ENCODE assay signal across 32 mouse cellular contexts in genomic region chr10:18834389-18834788, GRCm38 (mm10). TPM values are rescaled to one million over a fixed set of nuclear protein-coding genes. Genes with fewer than 3 reads are reported as not detected.
"Had no signal": no experiment of that assay in that cellular context is flagged by ENCODE, and none has a peak within 500 bp of the region (broad histone marks: within the 10 kb centered on the region; RNA-seq: fewer than 3 reads in every experiment).

No protein-coding gene starts in this region.

- H3K27me3 ChIP-seq: liver, embryonic 13.5 days; neural tube, embryonic 12.5 days; stomach, embryonic 15.5 days had no signal

- ATAC-seq: hindbrain, postnatal 0 days; inflammation-experienced regulatory T-cells, adult 6 months; intestine, embryonic 16.5 days had no signal

- H3K9ac ChIP-seq: liver, embryonic 13.5 days; neural tube, embryonic 12.5 days; stomach, embryonic 15.5 days had no signal

- H3K4me2 ChIP-seq: liver, embryonic 13.5 days; midbrain, embryonic 11.5 days; neural tube, embryonic 12.5 days; stomach, embryonic 15.5 days had no signal

- H3K36me3 ChIP-seq: liver, embryonic 13.5 days; neural tube, embryonic 12.5 days; stomach, embryonic 15.5 days had no signal

- H3K4me3 ChIP-seq: layer of hippocampus, adult 2 months; liver, embryonic 13.5 days; neural tube, embryonic 12.5 days; stomach, embryonic 15.5 days had no signal

- H3K9me3 ChIP-seq: liver, embryonic 13.5 days; neural tube, embryonic 12.5 days; stomach, embryonic 15.5 days had no signal

- H3K4me1 ChIP-seq: liver, embryonic 13.5 days; neural tube, embryonic 12.5 days; stomach, embryonic 15.5 days had no signal

- DNase-seq: layer of hippocampus, adult 9-11 months; liver, embryonic 13.5 days; lung, adult 2 months; lung, postnatal 14 days; lung, postnatal 4 days; midbrain, embryonic 14.5 days; retina, postnatal 1 day; right cerebral cortex, postnatal 25 days; spleen, adult 18-20 months; thymus, adult 18-20 months; thymus, postnatal 36 days had no signal

- H3K27ac ChIP-seq: hindbrain, postnatal 0 days; layer of hippocampus, adult 2 months; liver, embryonic 13.5 days; neural tube, embryonic 12.5 days; stomach, embryonic 15.5 days had no signal

RNA-seq across cellular contexts. Expression of gene Gm4922, which starts 47.8 kb away (rescaled TPM):
- total RNA-seq: hindbrain, postnatal 0 days; layer of hippocampus, adult 2 months; layer of hippocampus, postnatal 25 days; left cerebral cortex, adult 18-20 months; left cerebral cortex, postnatal 10 days; left cerebral cortex, postnatal 36 days; liver, adult 2 months; megakaryocyte progenitor cell, adult 5-6 weeks; megakaryocyte-erythroid progenitor cell, adult 5-6 weeks; midbrain, postnatal 0 days had no signal
- polyA plus RNA-seq: inflammation-experienced regulatory T-cells, adult 6 months; large intestine, adult 2 months; limb, embryonic 11.5 days; limb, embryonic 14.5 days; liver, adult 2 months; liver, embryonic 13.5 days; liver, embryonic 16.5 days; lung, adult 2 months; lung, embryonic 16.5 days; urinary bladder, adult 2 months had no signal
